Mouse (Mus musculus): ENCODE measurements around the gene Lin52.
A peak's percentile ranks its signal among the peaks of the same experiment; 100 is the strongest.

Gene Lin52

DNA sequence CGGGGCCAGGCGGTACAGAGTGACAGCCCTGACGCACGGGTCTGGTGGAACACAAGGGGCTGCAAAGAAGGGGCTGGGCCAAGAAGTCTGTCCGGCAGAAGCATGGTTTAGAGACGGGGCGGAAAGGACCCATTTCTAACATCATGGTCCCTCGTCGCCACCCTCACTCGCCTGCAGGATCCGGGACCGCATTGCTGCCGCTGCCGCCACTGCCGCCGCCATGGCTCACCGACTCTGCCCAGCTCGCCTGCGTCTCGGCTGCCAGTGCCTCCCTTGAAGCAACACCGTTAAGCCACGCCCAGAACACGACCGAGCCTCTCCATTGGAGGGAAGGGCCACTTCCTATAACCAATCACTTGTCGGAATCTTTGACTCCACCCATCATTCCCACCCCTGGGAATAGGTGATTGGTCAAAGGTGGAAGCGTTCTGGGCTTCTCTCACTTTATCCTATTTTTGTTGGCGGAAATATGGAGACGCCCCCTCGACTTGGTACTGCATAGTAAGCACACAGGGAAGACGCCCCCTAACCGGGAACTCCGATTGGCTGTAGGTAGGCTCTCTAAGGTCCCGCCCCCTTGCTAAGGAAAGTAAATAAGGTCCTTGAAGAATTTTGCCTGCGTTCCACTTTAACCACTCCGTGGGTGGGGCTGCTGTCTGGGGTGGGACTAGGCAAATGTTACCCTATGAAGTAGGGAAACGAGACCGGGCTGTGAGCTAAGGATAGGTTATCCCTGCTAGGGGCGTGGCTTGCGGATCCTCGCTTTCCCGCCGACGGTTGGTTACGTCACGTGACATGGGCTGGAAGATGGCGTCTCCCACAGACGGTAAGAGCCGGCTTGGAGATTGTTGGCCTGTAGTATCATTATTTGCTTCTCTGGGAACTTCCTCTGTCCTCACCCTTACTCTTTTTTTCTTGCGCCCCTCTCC, at the start of gene Lin52, which contains the start of gene Aldh6a1:
Lin52 (plus strand) TSS at position 705 of the 929 bp plus-strand sequence.
Aldh6a1 (minus strand) TSS at position 287 of the 929 bp plus-strand sequence.
- peak; percentile 95 to 97 for DNase-seq (ENCODE audit: low spot score in 2 of 2)

- no peak for DNase-seq (ENCODE audit: low spot score in 2 of 2)
Measured at GRCm38 (mm10) chr12:84402923-84403322, 48.3 kb upstream of the Lin52 start.

- DNase-seq (ENCODE audit: low spot score in 2 of 2), result no peak
Measured at GRCm38 (mm10) chr12:84404541-84404940, 46.7 kb upstream of the Lin52 start.

GRCm38 (mm10) chr12:84407259-84407658, 44.0 kb upstream of the Lin52 start:
- DNase-seq (ENCODE audit: low spot score in 2 of 2), result no peak

GRCm38 (mm10) chr12:84407874-84408818, 43.1 kb upstream of the Lin52 start:
- DNase-seq (ENCODE audit: low spot score in 2 of 2), result peak; percentile 70 to 81

- peak; percentile 82 to 87 for DNase-seq (ENCODE audit: low spot score in 2 of 2)
Measured at GRCm38 (mm10) chr12:84408819-84409507, 42.3 kb upstream of the Lin52 start, which contains the start of the genes Entpd5 and Bbof1. TSS of gene Entpd5 (minus strand) at chr12:84409029. TSS of gene Bbof1 (plus strand) at chr12:84409071.

GRCm38 (mm10) chr12:84416834-84417604, 34.2 kb upstream of the Lin52 start, which contains the start of gene Rnf113a2:
TSS of gene Rnf113a2 (plus strand) at chr12:84417196.
- DNase-seq (ENCODE audit: low spot score in 2 of 2), result peak; percentile 84 to 88

DNA sequence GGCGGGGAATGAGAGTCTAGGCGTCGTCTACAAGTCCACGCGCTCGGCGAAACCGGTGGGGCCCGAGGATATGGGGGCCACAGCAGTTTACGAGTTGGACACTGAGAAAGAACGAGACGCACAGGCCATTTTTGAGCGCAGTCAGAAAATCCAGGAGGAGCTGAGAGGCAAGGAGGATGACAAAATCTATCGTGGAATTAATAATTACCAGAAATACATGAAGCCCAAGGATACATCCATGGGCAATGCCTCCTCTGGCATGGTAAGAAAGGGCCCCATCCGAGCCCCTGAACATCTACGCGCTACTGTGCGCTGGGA, 33.7 kb upstream of the Lin52 start:
- DNase-seq (ENCODE audit: low spot score in 2 of 2), result no peak

- DNase-seq (ENCODE audit: low spot score in 2 of 2), result no peak
Measured at GRCm38 (mm10) chr12:84423990-84424389, 27.2 kb upstream of the Lin52 start.

DNA sequence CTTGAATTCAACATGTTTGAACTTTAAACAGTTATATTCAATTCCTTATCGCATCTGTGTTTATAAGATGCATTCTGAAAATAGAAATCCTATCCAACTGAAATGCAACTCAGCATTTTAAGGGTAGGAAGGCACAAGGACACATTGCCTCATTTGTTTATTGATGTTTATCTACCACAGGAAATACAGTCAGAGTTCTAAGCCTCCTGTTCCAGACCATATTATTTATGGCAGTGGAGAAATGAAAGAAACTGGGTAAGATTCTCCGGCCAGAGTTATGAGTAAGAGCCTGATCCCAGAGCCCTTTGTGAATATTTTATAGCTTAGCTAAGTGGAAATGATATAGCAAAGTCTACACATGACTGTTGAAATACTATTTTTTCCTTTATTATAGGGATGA, 21.4 kb upstream of the Lin52 start:
- no peak for DNase-seq (ENCODE audit: low spot score in 2 of 2)

DNA sequence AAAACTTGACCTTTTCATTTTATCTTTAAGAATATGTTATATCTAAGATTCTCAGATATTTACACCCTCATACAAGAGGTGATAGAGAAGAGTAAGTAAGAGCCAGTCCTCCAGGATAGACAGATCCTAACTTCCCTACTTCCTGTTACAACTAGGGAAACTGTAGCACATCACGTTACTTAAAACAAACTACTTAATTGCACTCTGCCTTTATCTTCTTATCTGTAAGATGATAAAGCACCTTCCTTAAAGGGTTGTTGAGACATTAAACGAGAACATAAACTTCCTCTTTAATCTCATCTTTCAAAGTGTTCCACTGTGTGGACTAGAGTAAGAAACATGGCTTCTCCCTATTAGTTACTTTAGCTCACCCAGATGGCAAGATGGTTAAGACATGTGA, 12.5 kb upstream of the Lin52 start:
- no peak for DNase-seq (ENCODE audit: low spot score in 2 of 2)

- no peak for DNase-seq (ENCODE audit: low spot score in 2 of 2)
Measured at GRCm38 (mm10) chr12:84442526-84442925, 8.7 kb upstream of the Lin52 start.

GRCm38 (mm10) chr12:84447386-84447785, 3.8 kb upstream of the Lin52 start:
- no peak for DNase-seq (ENCODE audit: low spot score in 2 of 2)

- no peak for DNase-seq (ENCODE audit: low spot score in 2 of 2)
Measured at GRCm38 (mm10) chr12:84448181-84448580, 3.0 kb upstream of the Lin52 start.

- no peak for DNase-seq (ENCODE audit: low spot score in 2 of 2)
Measured at GRCm38 (mm10) chr12:84449887-84450286, 1.3 kb upstream of the Lin52 start.

GRCm38 (mm10) chr12:84450351-84450717, 888 bp upstream of the Lin52 start:
- DNase-seq (ENCODE audit: low spot score in 2 of 2), result no peak

DNA sequence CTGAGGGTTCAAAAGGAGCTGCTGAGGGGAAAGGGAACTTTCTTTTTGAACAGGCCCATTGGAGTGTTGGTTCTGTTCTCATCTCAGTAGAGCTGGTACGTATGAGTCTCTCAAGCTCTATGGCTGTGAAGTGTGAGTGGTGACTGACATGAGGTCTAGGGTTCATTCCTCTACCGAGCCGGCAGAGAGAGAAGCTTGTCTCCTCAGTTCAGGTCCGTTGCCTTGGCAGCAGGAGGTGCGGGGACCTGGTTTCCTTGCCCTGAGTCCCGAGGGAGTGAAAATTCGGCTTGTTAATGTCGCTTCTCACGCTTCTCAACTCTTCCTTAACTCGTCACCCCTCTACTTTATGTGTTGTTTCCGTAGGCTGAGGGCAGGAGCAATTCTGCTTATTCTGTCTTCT, 579 bp downstream of the Lin52 start:
- peak in 1 of 2 experiments; percentile 20 for DNase-seq (ENCODE audit: low spot score in 2 of 2)

DNA sequence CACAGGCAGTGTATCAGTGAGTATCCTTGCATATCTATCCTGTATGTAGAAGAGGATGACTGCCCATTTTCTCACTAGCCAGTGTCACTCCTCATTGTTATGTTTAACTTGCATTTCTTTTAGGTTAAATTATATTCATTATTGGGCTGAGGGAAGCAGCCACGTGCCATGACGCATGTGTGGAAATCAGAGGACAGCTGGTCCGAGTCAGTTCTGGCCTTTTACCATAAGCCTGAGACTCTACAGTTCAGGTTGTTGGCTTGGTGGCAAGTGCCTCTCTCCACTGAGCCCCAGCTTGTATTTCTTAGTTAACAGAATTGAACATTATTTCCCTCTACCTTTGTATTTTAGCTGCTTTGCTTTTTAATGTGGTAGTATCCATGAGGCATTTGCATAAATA, 5.7 kb downstream of the Lin52 start:
- no peak for DNase-seq (ENCODE audit: low spot score in 2 of 2)

- no peak for DNase-seq (ENCODE audit: low spot score in 2 of 2)
Measured at GRCm38 (mm10) chr12:84459845-84460244, 8.6 kb downstream of the Lin52 start.

DNA sequence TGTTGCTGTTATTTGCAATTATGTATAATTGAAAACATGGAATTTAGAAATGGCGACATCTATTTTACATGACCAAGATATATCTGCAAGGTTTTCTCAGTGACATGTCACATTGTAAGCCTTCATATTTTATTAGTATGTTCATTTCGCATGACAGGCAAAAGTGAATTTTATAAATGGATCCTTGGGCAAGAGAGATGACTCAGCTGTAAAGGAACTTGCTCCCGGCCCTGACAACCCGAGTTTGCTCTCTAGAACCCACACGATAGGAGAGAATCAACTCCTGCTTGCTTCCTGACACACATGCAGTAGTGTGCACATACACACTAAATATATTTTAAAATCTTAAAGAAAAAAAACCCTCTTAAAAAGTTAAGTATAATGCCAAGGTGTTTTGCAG, 10.2 kb downstream of the Lin52 start:
- DNase-seq (ENCODE audit: low spot score in 2 of 2), result no peak

DNA sequence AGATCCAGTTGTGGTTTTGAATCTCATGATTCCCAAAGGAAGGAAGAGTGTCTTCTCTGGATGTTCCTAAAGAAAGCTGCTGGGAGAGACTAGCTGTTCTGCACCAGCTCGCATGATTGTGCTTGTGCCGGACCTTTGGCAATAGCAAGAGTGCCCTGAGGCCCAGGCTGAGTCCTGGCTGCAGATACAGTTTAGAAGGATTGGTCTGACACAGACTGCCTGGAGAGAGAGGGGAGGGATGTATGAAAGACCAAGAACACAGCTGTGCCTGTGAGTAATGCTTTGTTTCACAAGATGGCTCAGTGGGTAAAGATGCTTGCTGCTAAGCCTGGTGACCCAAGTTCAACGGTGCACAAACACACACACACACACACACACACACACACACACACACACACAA, 11.6 kb downstream of the Lin52 start:
- DNase-seq (ENCODE audit: low spot score in 2 of 2), result no peak

Data from natural killer cell, adult 2 months (primary cell).